Mouse (Mus musculus): Measurements from ENCODE around the gene Taar9.

DNA sequence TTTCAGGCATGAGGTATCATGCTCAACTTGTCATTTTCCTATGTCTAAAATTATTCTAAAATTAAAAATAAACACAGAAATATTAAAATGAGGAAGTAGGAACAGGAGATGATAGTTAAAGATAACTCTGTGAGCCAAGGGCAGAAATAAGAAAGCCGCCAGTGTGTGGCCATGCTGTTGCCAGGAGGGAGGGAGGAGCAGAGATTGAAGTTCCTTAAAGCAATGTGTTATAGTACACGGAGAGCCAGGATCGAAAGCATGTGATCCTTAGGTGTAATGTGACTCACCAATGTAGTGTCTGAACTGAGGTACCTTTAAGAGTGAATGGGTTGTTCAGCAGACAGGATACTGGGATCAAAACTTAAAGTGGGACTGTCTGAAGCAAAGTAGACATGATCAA, 33.4 kb upstream of the Taar9 start:
- TF ChIP-seq CTCF (IDR thresholded peaks at IDR 0.05) (no peak), POLR2A (IDR thresholded peaks at IDR 0.05; ENCODE audit: insufficient read depth, low read depth, low read length) (no peak)
